Mouse (Mus musculus) stomach, embryonic 16.5 days (tissue): ENCODE data around the gene Washc4. TPM values are rescaled to one million over a fixed set of nuclear protein-coding genes. Genes with fewer than 3 reads are reported as not detected.
A peak's percentile ranks its signal among the peaks of the same experiment; 100 is the strongest.
"Not testable (repeated sequence)": the region's sequence is repeated elsewhere in the genome, so short reads cannot be mapped to it uniquely, and the experiment has no call there.

Experiments
- ATAC-seq: fragments of 200-750 bp; cut with Nextera tagmentation; 2 replicates; pipeline ENCODE4 v1.8.0; 2017; ENCODE audit warnings: moderate number of reproducible peaks, moderate TSS enrichment; ENCODE audit not compliant: insufficient read depth, low FRiP score
- H3K27ac ChIP-seq: fragments of 300-500 bp; sonication (generic); 2 replicates; pipeline ENCODE4 v1.5.1; 2014; ENCODE audit warnings: low read length
- H3K27me3 ChIP-seq: fragments of 300-500 bp; sonication (generic); 2 replicates; pipeline ENCODE4 v1.6.1; 2014; ENCODE audit warnings: low read length, control low read depth, mixed read lengths; ENCODE audit not compliant: control insufficient read depth, insufficient read depth
- H3K36me3 ChIP-seq: fragments of 300-500 bp; sonication (generic); 2 replicates; pipeline ENCODE4 v1.6.1; 2014; ENCODE audit warnings: low read length; ENCODE audit not compliant: control insufficient read depth, insufficient read depth
- H3K4me1 ChIP-seq: fragments of 300-500 bp; sonication (generic); 2 replicates; pipeline ENCODE4 v1.6.1; 2014; ENCODE audit warnings: low read length, control low read depth, mixed read lengths; ENCODE audit not compliant: control insufficient read depth, insufficient read depth
- H3K4me2 ChIP-seq: fragments of 300-500 bp; sonication (generic); 2 replicates; pipeline ENCODE4 v1.6.1; 2014; ENCODE audit warnings: low read depth, low read length, mixed read lengths
- H3K4me3 ChIP-seq: fragments of 300-500 bp; sonication (generic); replicated peaks from 2 replicates; pipeline ENCODE4 v1.5.1; 2014; ENCODE audit warnings: mild to moderate bottlenecking, low read length
- H3K9ac ChIP-seq: fragments of 300-500 bp; sonication (generic); 2 replicates; pipeline ENCODE4 v1.6.1; 2014; ENCODE audit warnings: low read length
- H3K9me3 ChIP-seq: fragments of 300-500 bp; sonication (generic); replicated peaks from 2 replicates; pipeline ENCODE4 v1.6.1; 2016; ENCODE audit warnings: low read length, control low read depth; ENCODE audit not compliant: control insufficient read depth
- WGBS: fragments of 180-500 bp; shearing (Covaris S2); extraction: QIAGEN DNeasy Blood & Tissue Kit; methylation state at CpG from one replicate; pipeline ENCODE4 v1.1.7; 2014; 5-methylcytosine and 5-hydroxymethylcytosine counted together
- polyA plus RNA-seq: library from polyadenylated mRNA; unstranded; fragments of >200 nt; fragmentation: Nextera tagmentation; extraction: Ambion mirVana; gene quantifications from 2 replicates; pipeline ENCODE4 v1.2.1, GENCODE M21; 2015

Gene Washc4
- polyA plus RNA-seq: 36.5 and 42.8 TPM in 2 replicates

GRCm38 (mm10) chr10:83543439-83544102 lies at the start of gene Washc4:
Gene Washc4 (plus strand): TSS chr10:83543752.
- H3K27me3 ChIP-seq: no peaks in the 10 kb centered on the region
- 3% methylated on average over 49 of the region's 49 CpGs for WGBS
- H3K36me3 ChIP-seq: 0 out of 2 replicates have a peak, but pooled peaks cover 4% of the 10 kb centered on the region
- H3K9me3 ChIP-seq: no peaks in the 10 kb centered on the region
- peak within 1 kb of the TSS; percentile 74 for H3K4me2 ChIP-seq
- H3K9ac ChIP-seq: peak within 1 kb of the TSS; percentile 85
- H3K27ac ChIP-seq: peak within 1 kb of the TSS; percentile 79
- H3K4me3 ChIP-seq: peak within 1 kb of the TSS; percentile 85
- H3K4me1 ChIP-seq: peaks cover 7% of the 10 kb centered on the region; the same call in 1 of the 2 replicates
- peak; percentile 99 for ATAC-seq

DNA sequence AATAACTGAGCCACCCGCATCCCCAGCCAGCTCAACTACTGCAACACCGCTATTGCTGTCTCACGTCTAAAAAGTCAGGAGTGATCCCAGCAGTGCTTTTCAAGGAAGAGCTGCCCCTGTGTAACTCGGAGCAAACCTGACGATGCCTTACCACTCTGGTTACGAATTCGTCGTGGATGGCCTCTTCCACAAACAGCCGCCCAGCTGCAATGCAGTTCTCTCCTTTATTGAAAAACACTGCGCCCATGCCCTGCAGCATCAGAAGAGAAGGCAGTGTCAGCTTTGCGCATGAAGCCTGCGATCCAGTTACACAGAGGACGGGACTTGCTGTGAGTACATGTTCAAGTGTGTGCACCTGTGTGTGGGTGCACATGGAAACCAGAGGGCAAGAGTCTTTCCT lies 46.2 kb upstream of the Washc4 start:
- ATAC-seq: no peak
- H3K4me3 ChIP-seq: no peak overlapping the region
- WGBS: 87% methylated on average over 13 of the region's 13 CpGs

GRCm38 (mm10) chr10:83508962-83509660 lies 34.4 kb upstream of the Washc4 start:
- Histone ChIP-seq H3K4me3 (no peak overlapping the region), H3K4me1 (no peaks in the 10 kb centered on the region), H3K27ac (no peak overlapping the region), H3K36me3 (no peaks in the 10 kb centered on the region), H3K9ac (no peak overlapping the region), H3K9me3 (no peaks in the 10 kb centered on the region), H3K27me3 (no peaks in the 10 kb centered on the region), H3K4me2 (no peak overlapping the region)
- 60% methylated on average over 8 of the region's 8 CpGs for WGBS
- ATAC-seq: no peak

More for the DNA sequence above, 46.2 kb upstream of the Washc4 start:
- no peaks in the 10 kb centered on the region for H3K27me3 ChIP-seq
- H3K9me3 ChIP-seq: no peaks in the 10 kb centered on the region
- no peak overlapping the region for H3K4me2 ChIP-seq
- H3K36me3 ChIP-seq: no peaks in the 10 kb centered on the region
- H3K9ac ChIP-seq: no peak overlapping the region
- H3K4me1 ChIP-seq: no peaks in the 10 kb centered on the region
- H3K27ac ChIP-seq: no peak overlapping the region

- Histone ChIP-seq H3K9me3 (no peaks in the 10 kb centered on the region), H3K27ac (no peak overlapping the region), H3K36me3 (no peaks in the 10 kb centered on the region), H3K4me3 (no peak overlapping the region), H3K9ac (no peak overlapping the region), H3K27me3 (no peaks in the 10 kb centered on the region), H3K4me1 (no peaks in the 10 kb centered on the region), H3K4me2 (no peak overlapping the region)
- no peak for ATAC-seq
- 75% methylated on average over 5 of the region's 5 CpGs for WGBS
These were observed 32.2 kb upstream of the Washc4 start for GRCm38 (mm10) chr10:83511304-83511703.

DNA sequence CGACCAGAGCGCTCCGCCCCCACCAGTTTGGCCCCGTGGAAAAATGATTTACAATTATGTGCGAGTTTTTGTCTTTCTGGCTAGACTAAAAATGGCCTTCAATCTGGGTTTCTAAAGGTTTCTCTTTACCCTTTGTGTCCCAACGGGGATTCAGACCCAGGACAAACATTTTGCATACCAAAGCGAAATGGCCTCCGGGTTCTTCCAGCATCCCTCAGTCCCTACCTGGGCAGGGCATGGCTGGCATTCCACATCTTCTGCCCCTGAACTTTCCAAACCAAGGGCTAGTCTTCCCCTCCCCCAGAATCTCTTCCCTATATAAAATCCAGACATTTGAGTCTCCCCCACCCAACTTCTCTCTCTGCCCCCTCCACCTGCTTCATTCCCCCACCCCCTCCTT lies 29.8 kb upstream of the Washc4 start:
- 79% methylated on average over 8 of the region's 8 CpGs for WGBS
- H3K4me2 ChIP-seq: no peak overlapping the region
- no peak overlapping the region for H3K9ac ChIP-seq
- H3K4me1 ChIP-seq: no peaks in the 10 kb centered on the region
- no peaks in the 10 kb centered on the region for H3K9me3 ChIP-seq
- H3K4me3 ChIP-seq: no peak overlapping the region
- no peaks in the 10 kb centered on the region for H3K27me3 ChIP-seq
- no peaks in the 10 kb centered on the region for H3K36me3 ChIP-seq
- no peak overlapping the region for H3K27ac ChIP-seq
- no peak for ATAC-seq

- no peaks in the 10 kb centered on the region for H3K36me3 ChIP-seq
- WGBS: 87% methylated on average over 4 of the region's 4 CpGs
- H3K4me1 ChIP-seq: no peaks in the 10 kb centered on the region
- H3K4me2 ChIP-seq: no peak overlapping the region
- H3K27me3 ChIP-seq: no peaks in the 10 kb centered on the region
- H3K4me3 ChIP-seq: no peak overlapping the region
- H3K27ac ChIP-seq: no peak overlapping the region
- no peaks in the 10 kb centered on the region for H3K9me3 ChIP-seq
- no peak overlapping the region for H3K9ac ChIP-seq
- no peak for ATAC-seq
These were observed 22.6 kb upstream of the Washc4 start for GRCm38 (mm10) chr10:83520990-83521389.

- not testable (repeated sequence) for ATAC-seq
These were observed 19.3 kb upstream of the Washc4 start for GRCm38 (mm10) chr10:83524238-83524637.

DNA sequence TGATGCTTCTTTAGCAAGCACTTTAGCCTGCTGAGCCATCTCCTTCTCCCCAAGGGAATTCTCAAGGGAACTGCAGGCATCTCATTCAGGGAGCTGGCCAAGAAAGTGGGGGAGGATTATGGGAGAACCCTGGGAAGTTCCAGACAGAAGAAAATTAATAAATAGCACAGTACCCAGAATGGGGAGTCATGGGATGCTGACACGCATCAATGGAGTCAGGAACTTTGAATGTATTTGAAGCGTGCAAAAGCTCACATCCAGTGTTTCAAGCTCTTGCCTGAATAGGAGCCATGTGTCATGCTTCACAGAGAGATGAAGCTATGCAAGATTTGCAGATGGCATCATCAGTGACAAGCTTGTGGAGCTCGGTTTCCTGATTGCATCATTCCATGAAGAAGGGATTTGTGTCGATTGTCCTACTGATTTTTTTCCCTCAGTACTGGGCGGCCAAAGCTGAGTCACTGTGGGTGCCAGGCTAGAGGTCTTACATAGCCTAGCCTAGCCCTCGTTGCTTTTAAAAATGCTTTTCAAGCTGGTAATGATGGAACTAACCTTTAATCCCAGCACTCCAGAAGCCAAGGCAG lies 13.1 kb upstream of the Washc4 start:
- no peak overlapping the region for H3K4me3 ChIP-seq
- H3K9me3 ChIP-seq: no peaks in the 10 kb centered on the region
- no peak overlapping the region for H3K27ac ChIP-seq
- H3K4me1 ChIP-seq: peaks cover 9% of the 10 kb centered on the region; the same call in 1 of the 2 replicates
- no peaks in the 10 kb centered on the region for H3K27me3 ChIP-seq
- no peak overlapping the region for H3K4me2 ChIP-seq
- H3K36me3 ChIP-seq: no peaks in the 10 kb centered on the region
- ATAC-seq: no peak
- H3K9ac ChIP-seq: no peak overlapping the region
- WGBS: 80% methylated on average over 6 of the region's 6 CpGs

More at GRCm38 (mm10) chr10:83524238-83524637, 19.3 kb upstream of the Washc4 start:
- H3K9ac ChIP-seq, H3K4me3 ChIP-seq, H3K36me3 ChIP-seq, H3K27me3 ChIP-seq, H3K4me1 ChIP-seq, H3K27ac ChIP-seq, H3K4me2 ChIP-seq, H3K9me3 ChIP-seq: not testable (repeated sequence)
